Comparison of ENCODE assay signal across 8 mouse cellular contexts in genomic region chr15:85036566-85037342, GRCm38 (mm10). TPM values are rescaled to one million over a fixed set of nuclear protein-coding genes. Genes with fewer than 3 reads are reported as not detected.
DNase-seq lines count a peak whose midpoint lies in the region; ATAC-seq and TF ChIP-seq lines count a peak whose summit lies in the region.

No protein-coding gene starts in this region.

- H3K9me3 ChIP-seq in E14TG2a.4 (ENCODE audit: low read length) = no peaks in the 10 kb centered on the region
- no peaks in the 10 kb centered on the region for H3K9me3 ChIP-seq in forebrain, embryonic 13.5 days (replicated peaks)
- no peaks in the 10 kb centered on the region for H3K9me3 ChIP-seq in neural tube, embryonic 15.5 days (replicated peaks)

- intact Hi-C loops in heart, postnatal 14 days (cut with DNase I) = no loop called here

- under 1% methylated on average over 66 of the region's 75 CpGs for WGBS in forebrain, embryonic 13.5 days
- under 1% methylated on average over 56 of the region's 75 CpGs for WGBS in neural tube, embryonic 15.5 days

- peak overlapping the region; percentile 31; the same call in 1 of the 2 replicates for H3K27ac ChIP-seq in forebrain, embryonic 13.5 days
- peak overlapping the region; percentile 80 for H3K27ac ChIP-seq in neural tube, embryonic 15.5 days (replicated peaks)

- peak overlapping the region; percentile 83 for H3K4me2 ChIP-seq in forebrain, embryonic 13.5 days
- H3K4me2 ChIP-seq in neural tube, embryonic 15.5 days = peak overlapping the region; percentile 90

- H3K36me3 ChIP-seq in E14TG2a.4 (ENCODE audit: insufficient read depth, low read length) = peaks cover 16% of the 10 kb centered on the region
- no peaks in the 10 kb centered on the region for H3K36me3 ChIP-seq in forebrain, embryonic 13.5 days (ENCODE audit: poor library complexity, severe bottlenecking)
- H3K36me3 ChIP-seq in neural tube, embryonic 15.5 days = no peaks in the 10 kb centered on the region

- DNase-seq in c-Kit-positive CD71-positive TER-119-positive erythroid progenitor cells, embryonic 14.5 days (ENCODE audit: low spot score) = peak; percentile 95
- peak; percentile 99 for DNase-seq in heart, postnatal 14 days
- DNase-seq in layer of hippocampus, adult 11-12 months (ENCODE audit: low spot score) = peak; percentile 98
- peak; percentile 96 to 97 for DNase-seq in lung, adult 18-20 months
- DNase-seq in testis, postnatal 14 days (ENCODE audit: low spot score) = peak; percentile 94

- peak; percentile 95 for ATAC-seq in forebrain, embryonic 13.5 days
- ATAC-seq in neural tube, embryonic 15.5 days (ENCODE audit: low FRiP score) = peak; percentile 95

- peak overlapping the region; percentile 84 for H3K9ac ChIP-seq in forebrain, embryonic 13.5 days
- peak overlapping the region; percentile 78 for H3K9ac ChIP-seq in neural tube, embryonic 15.5 days (replicated peaks)

- peak overlapping the region; percentile 96 for H3K4me3 ChIP-seq in E14TG2a.4 (replicated peaks; ENCODE audit: low read length)
- peak overlapping the region; percentile 72 for H3K4me3 ChIP-seq in forebrain, embryonic 13.5 days
- H3K4me3 ChIP-seq in neural tube, embryonic 15.5 days (replicated peaks) = peak overlapping the region; percentile 79

- TF ChIP-seq CTCF in E14TG2a.4 (conservative IDR thresholded peaks at IDR 0.05; ENCODE audit: low read length) = no peak

- peaks cover 60% of the 10 kb centered on the region for H3K4me1 ChIP-seq in E14TG2a.4 (replicated peaks; ENCODE audit: low read depth, low read length)
- H3K4me1 ChIP-seq in forebrain, embryonic 13.5 days = peaks cover 32% of the 10 kb centered on the region
- H3K4me1 ChIP-seq in neural tube, embryonic 15.5 days = peaks cover 42% of the 10 kb centered on the region

- H3K27me3 ChIP-seq in E14TG2a.4 (ENCODE audit: insufficient read depth, low read length) = peaks cover 21% of the 10 kb centered on the region
- peaks cover 25% of the 10 kb centered on the region for H3K27me3 ChIP-seq in forebrain, embryonic 13.5 days
- no peaks in the 10 kb centered on the region; the same call in 1 of the 2 replicates for H3K27me3 ChIP-seq in neural tube, embryonic 15.5 days (replicated peaks)

RNA-seq across cellular contexts. Expression of gene Fam118a, which starts 8.0 kb away (rescaled TPM):
- 20.8 and 24.1 TPM in 2 replicates for polyA plus RNA-seq in forebrain, embryonic 13.5 days (2015; fragmentation: Nextera tagmentation; extraction: Ambion mirVana)
- 1 to 10 TPM; 7.9 TPM for total RNA-seq in heart, postnatal 14 days (2021)
- 28.5 and 28.8 TPM in 2 replicates for polyA plus RNA-seq in neural tube, embryonic 15.5 days (2015; fragmentation: Nextera tagmentation; extraction: Ambion mirVana)

RNA-seq across cellular contexts. Expression of gene Upk3a, which starts 19.8 kb away (rescaled TPM):
- polyA plus RNA-seq in forebrain, embryonic 13.5 days (2015; fragmentation: Nextera tagmentation; extraction: Ambion mirVana) = 0.15 and 0.59 TPM in 2 replicates
- not detected for total RNA-seq in heart, postnatal 14 days (2021)
- 0.38 and 0.74 TPM in 2 replicates for polyA plus RNA-seq in neural tube, embryonic 15.5 days (2015; fragmentation: Nextera tagmentation; extraction: Ambion mirVana)

RNA-seq across cellular contexts. Expression of gene 5031439G07Rik, which starts 48.4 kb away (rescaled TPM):
- 14.1 and 14.7 TPM in 2 replicates for polyA plus RNA-seq in forebrain, embryonic 13.5 days (2015; fragmentation: Nextera tagmentation; extraction: Ambion mirVana)
- total RNA-seq in heart, postnatal 14 days (2021) = 10 to 100 TPM; 20.6 to 21.9 TPM
- polyA plus RNA-seq in neural tube, embryonic 15.5 days (2015; fragmentation: Nextera tagmentation; extraction: Ambion mirVana) = 21.6 and 24.9 TPM in 2 replicates

Comparison
In these comparisons a context has a peak if more than half of its experiments do, and no peak if none do; other contexts are left out.
1. Peak in every context shown above with its lines: DNase-seq, ATAC-seq, H3K4me3 ChIP-seq and H3K27ac ChIP-seq.